In genomic region chr4:140443221-140443620, GRCm38 (mm10) we compare ENCODE assay signal across 17 mouse cellular contexts.
"Had no signal": no experiment of that assay in that cellular context is flagged by ENCODE, and none has a peak within 500 bp of the region (broad histone marks: within the 10 kb centered on the region; RNA-seq: fewer than 3 reads in every experiment).

No protein-coding gene starts in this region.

- H3K4me3 ChIP-seq: layer of hippocampus, adult 2 months; limb, embryonic 12.5 days; limb, embryonic 15.5 days; midbrain, embryonic 13.5 days had no signal

- H3K27me3 ChIP-seq: limb, embryonic 12.5 days; limb, embryonic 15.5 days; midbrain, embryonic 13.5 days had no signal

- H3K27ac ChIP-seq: kidney, postnatal 0 days; layer of hippocampus, adult 2 months; limb, embryonic 12.5 days; limb, embryonic 15.5 days; liver, embryonic 14.5 days; macrophage; midbrain, embryonic 13.5 days had no signal

- H3K36me3 ChIP-seq: limb, embryonic 12.5 days; limb, embryonic 15.5 days; midbrain, embryonic 13.5 days had no signal

- H3K9me3 ChIP-seq: limb, embryonic 12.5 days; limb, embryonic 15.5 days; midbrain, embryonic 13.5 days had no signal

- H3K4me1 ChIP-seq: limb, embryonic 12.5 days; limb, embryonic 15.5 days; midbrain, embryonic 13.5 days had no signal

- ATAC-seq: liver, postnatal 0 days; lung, postnatal 0 days; midbrain, embryonic 16.5 days had no signal

- H3K4me2 ChIP-seq: limb, embryonic 12.5 days; limb, embryonic 15.5 days; liver, embryonic 11.5 days; lung, embryonic 14.5 days; midbrain, embryonic 13.5 days had no signal

- DNase-seq: kidney, postnatal 25 days; layer of hippocampus, adult 9-11 months; liver, postnatal 0 days; lung, embryonic 14.5 days; thymus, adult 2 months; thymus, postnatal 14 days; thymus, postnatal 4 days had no signal

- H3K9ac ChIP-seq: limb, embryonic 12.5 days; limb, embryonic 15.5 days; liver, embryonic 14.5 days; liver, postnatal 0 days; lung, embryonic 14.5 days; midbrain, embryonic 13.5 days had no signal
